Mouse (Mus musculus): ENCODE measurements around the gene Rpia. TPM values are rescaled to one million over a fixed set of nuclear protein-coding genes. Genes with fewer than 3 reads are reported as not detected.

Gene Rpia
- polyA plus RNA-seq, 1 experiment = 12.9 TPM

GRCm38 (mm10) chr6:70724722-70725121 lies 67.3 kb downstream of the Rpia start:
- TF ChIP-seq POLR2A (IDR thresholded peaks at IDR 0.05; ENCODE audit: low read depth, low read length) = no peak
- TF ChIP-seq CTCF (IDR thresholded peaks at IDR 0.05; ENCODE audit: extremely low read depth, insufficient read length, insufficient replicate concordance, low read depth, low read length) = no peak
- WGBS = 88% methylated on average over 13 of the region's 13 CpGs
- no peak overlapping the region for H3K27ac ChIP-seq (ENCODE audit: insufficient read depth, low read depth, low read length)

GRCm38 (mm10) chr6:70722298-70722697 lies 69.7 kb downstream of the Rpia start:
- WGBS = 89% methylated on average over 7 of the region's 7 CpGs
- Histone ChIP-seq H3K27me3 (ENCODE audit: control insufficient read depth, insufficient read depth, low read length) (no peaks in the 10 kb centered on the region), H3K36me3 (ENCODE audit: control insufficient read depth, insufficient read depth, low read length) (no peaks in the 10 kb centered on the region), H3K27ac (ENCODE audit: insufficient read depth, low read depth, low read length) (no peak overlapping the region), H3K4me3 (ENCODE audit: low read depth, low read length) (no peak overlapping the region), H3K4me1 (ENCODE audit: control insufficient read depth, insufficient read depth, insufficient read length, low read length) (no peaks in the 10 kb centered on the region)
- TF ChIP-seq POLR2A (IDR thresholded peaks at IDR 0.05; ENCODE audit: low read depth, low read length) (no peak), CTCF (IDR thresholded peaks at IDR 0.05; ENCODE audit: extremely low read depth, insufficient read length, insufficient replicate concordance, low read depth, low read length) (no peak)

More at GRCm38 (mm10) chr6:70724722-70725121, 67.3 kb downstream of the Rpia start:
- Histone ChIP-seq H3K36me3 (ENCODE audit: control insufficient read depth, insufficient read depth, low read length) (no peaks in the 10 kb centered on the region), H3K27me3 (ENCODE audit: control insufficient read depth, insufficient read depth, low read length) (no peaks in the 10 kb centered on the region), H3K4me1 (ENCODE audit: control insufficient read depth, insufficient read depth, insufficient read length, low read length) (no peaks in the 10 kb centered on the region), H3K4me3 (ENCODE audit: low read depth, low read length) (peak overlapping the region; percentile 17; the same call in 1 of the 2 replicates)

GRCm38 (mm10) chr6:70718760-70719159 lies 73.3 kb downstream of the Rpia start:
- no peak for TF ChIP-seq POLR2A (IDR thresholded peaks at IDR 0.05; ENCODE audit: low read depth, low read length)
- TF ChIP-seq CTCF (IDR thresholded peaks at IDR 0.05; ENCODE audit: extremely low read depth, insufficient read length, insufficient replicate concordance, low read depth, low read length) = no peak
- Histone ChIP-seq H3K4me3 (ENCODE audit: low read depth, low read length) (peak overlapping the region; percentile 8; the same call in 1 of the 2 replicates), H3K27me3 (ENCODE audit: control insufficient read depth, insufficient read depth, low read length) (no peaks in the 10 kb centered on the region), H3K27ac (ENCODE audit: insufficient read depth, low read depth, low read length) (peak overlapping the region; percentile 11; the same call in 1 of the 2 replicates), H3K4me1 (ENCODE audit: control insufficient read depth, insufficient read depth, insufficient read length, low read length) (no peaks in the 10 kb centered on the region), H3K36me3 (ENCODE audit: control insufficient read depth, insufficient read depth, low read length) (no peaks in the 10 kb centered on the region)
- 63% methylated on average over 2 of the region's 2 CpGs for WGBS

- Histone ChIP-seq H3K27me3 (ENCODE audit: control insufficient read depth, insufficient read depth, low read length) (no peaks in the 10 kb centered on the region), H3K27ac (ENCODE audit: insufficient read depth, low read depth, low read length) (no peak overlapping the region), H3K4me3 (ENCODE audit: low read depth, low read length) (no peak overlapping the region), H3K4me1 (ENCODE audit: control insufficient read depth, insufficient read depth, insufficient read length, low read length) (no peaks in the 10 kb centered on the region), H3K36me3 (ENCODE audit: control insufficient read depth, insufficient read depth, low read length) (no peaks in the 10 kb centered on the region)
- TF ChIP-seq CTCF (IDR thresholded peaks at IDR 0.05; ENCODE audit: extremely low read depth, insufficient read length, insufficient replicate concordance, low read depth, low read length) = no peak
- no peak for TF ChIP-seq POLR2A (IDR thresholded peaks at IDR 0.05; ENCODE audit: low read depth, low read length)
- 67% methylated on average over 4 of the region's 4 CpGs for WGBS
Observed at GRCm38 (mm10) chr6:70718164-70718563, 73.9 kb downstream of the Rpia start.

- TF ChIP-seq POLR2A (IDR thresholded peaks at IDR 0.05; ENCODE audit: low read depth, low read length) (no peak), CTCF (IDR thresholded peaks at IDR 0.05; ENCODE audit: extremely low read depth, insufficient read length, insufficient replicate concordance, low read depth, low read length) (no peak)
- Histone ChIP-seq H3K36me3 (ENCODE audit: control insufficient read depth, insufficient read depth, low read length) (no peaks in the 10 kb centered on the region), H3K4me3 (ENCODE audit: low read depth, low read length) (no peak overlapping the region), H3K4me1 (ENCODE audit: control insufficient read depth, insufficient read depth, insufficient read length, low read length) (no peaks in the 10 kb centered on the region), H3K27me3 (ENCODE audit: control insufficient read depth, insufficient read depth, low read length) (no peaks in the 10 kb centered on the region), H3K27ac (ENCODE audit: insufficient read depth, low read depth, low read length) (no peak overlapping the region)
- WGBS = 68% methylated on average over 12 of the region's 12 CpGs
Observed at GRCm38 (mm10) chr6:70716701-70717393, 75.2 kb downstream of the Rpia start.

Other genes starting within 250 kb of the Rpia start
- 12.5 and 24.5 TPM in 2 replicates for gene Eif2ak3, start 52.3 kb upstream of the Rpia start, polyA plus RNA-seq (2012; rRNA removed)
- gene Tex37, start 126.7 kb upstream of the Rpia start, polyA plus RNA-seq (2012; rRNA removed) = not detected in 2 replicates
- gene Foxi3, start 164.3 kb upstream of the Rpia start, polyA plus RNA-seq (2012; rRNA removed) = not detected in 2 replicates